Mouse (Mus musculus) C2C12 (cell line): ENCODE measurements around the gene Mbd5. TPM values are rescaled to one million over a fixed set of nuclear protein-coding genes. Genes with fewer than 3 reads are reported as not detected.

Experiments used
- H3K27me3 ChIP-seq: one replicate; pipeline ENCODE4 v1.6.1; 2011; ENCODE audit not compliant: control insufficient read depth, insufficient read depth, insufficient read length
- H3K36me3 ChIP-seq: one replicate; pipeline ENCODE4 v1.6.1; 2011; ENCODE audit not compliant: control insufficient read depth, insufficient read depth
- H3K4me3 ChIP-seq: one replicate; pipeline ENCODE4 v1.5.1; 2011; ENCODE audit warnings: mild to moderate bottlenecking, control low read depth; ENCODE audit not compliant: poor library complexity, insufficient read depth, severe bottlenecking
- H3K79me2 ChIP-seq: one replicate; pipeline ENCODE4 v1.6.1; 2011; ENCODE audit not compliant: control insufficient read depth, insufficient read depth
- H3K79me3 ChIP-seq: one replicate; pipeline ENCODE4 v1.6.1; 2011; ENCODE audit warnings: low read depth, control low read depth
- H3ac ChIP-seq: one replicate; pipeline ENCODE3; 2011; ENCODE audit warnings: low read depth; ENCODE audit not compliant: control insufficient read depth, insufficient read length
- CEBPB ChIP-seq: IDR thresholded peaks from one replicate; pipeline ENCODE4 v1.6.1; 2011; ENCODE audit warnings: low read depth, mild to moderate bottlenecking, control low read depth, moderate library complexity
- CTCF ChIP-seq: IDR thresholded peaks from one replicate; pipeline ENCODE4 v1.5.1; 2011; ENCODE audit not compliant: control insufficient read depth, insufficient read depth, insufficient read length
- FOSL1 ChIP-seq: IDR thresholded peaks from one replicate; pipeline ENCODE4 v1.8.0; 2011; ENCODE audit warnings: mild to moderate bottlenecking, low read length; ENCODE audit not compliant: poor library complexity, insufficient read depth, severe bottlenecking
- MAX ChIP-seq: IDR thresholded peaks from one replicate; pipeline ENCODE4 v1.6.1; 2011; ENCODE audit warnings: mild to moderate bottlenecking, control low read depth
- MYOD1 ChIP-seq: IDR thresholded peaks from one replicate; pipeline ENCODE4 v1.6.1; 2011; ENCODE audit warnings: low read depth; ENCODE audit not compliant: control insufficient read depth, insufficient read length
- MYOG ChIP-seq: IDR thresholded peaks from one replicate; pipeline ENCODE4 v1.6.1; 2011; ENCODE audit not compliant: control insufficient read depth, insufficient read length; ENCODE audit errors: extremely low read depth
- USF1 ChIP-seq: IDR thresholded peaks from one replicate; pipeline ENCODE4 v1.6.1; 2011; ENCODE audit warnings: low read depth, mild to moderate bottlenecking, control low read depth, moderate library complexity
- polyA plus RNA-seq: library from polyadenylated mRNA; unstranded; fragments of >200 nt; fragmentation: generic; extraction: Trizol; gene quantifications from one replicate; pipeline ENCODE4 v1.2.1, GENCODE M21; 2012; ENCODE audit warnings: missing spikeins

Gene Mbd5
- polyA plus RNA-seq, 1 experiment = 3.8 TPM

DNA sequence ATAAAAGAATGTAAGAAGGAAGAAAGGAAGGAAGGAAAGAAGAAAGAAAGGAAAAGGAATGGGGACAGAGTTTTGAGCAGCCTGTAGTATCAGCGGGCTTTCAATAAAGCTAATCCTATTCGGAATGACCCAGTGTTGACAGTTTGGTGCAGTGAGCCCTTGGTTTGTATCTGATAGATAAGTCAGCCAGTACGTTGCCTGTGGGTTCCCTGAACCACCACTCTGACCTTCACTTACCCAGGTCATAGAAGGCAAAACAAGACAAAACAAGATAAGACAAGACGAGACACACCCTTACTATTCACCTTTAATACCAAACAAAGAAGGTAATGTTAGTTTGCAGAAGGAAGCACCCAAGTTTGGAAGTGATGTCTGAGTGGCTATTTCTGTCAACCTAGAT, 401.5 kb downstream of the Mbd5 start:
- no peak for TF ChIP-seq MYOG

GRCm38 (mm10) chr2:49354066-49354465, 404.8 kb downstream of the Mbd5 start:
- TF ChIP-seq USF1 = no peak
- no peak for TF ChIP-seq CTCF
- TF ChIP-seq CEBPB = no peak
- TF ChIP-seq MYOG = no peak
- TF ChIP-seq MYOD1 = no peak
- no peak for TF ChIP-seq FOSL1
- no peak for TF ChIP-seq MAX
- Histone ChIP-seq H3K4me3 (no peak overlapping the region), H3K79me3 (no peaks in the 10 kb centered on the region), H3K79me2 (no peaks in the 10 kb centered on the region), H3ac (no peak overlapping the region), H3K27me3 (no peaks in the 10 kb centered on the region), H3K36me3 (no peaks in the 10 kb centered on the region)

More for the DNA sequence above, 401.5 kb downstream of the Mbd5 start:
- Histone ChIP-seq H3K27me3 (no peaks in the 10 kb centered on the region), H3K79me3 (no peaks in the 10 kb centered on the region), H3K36me3 (no peaks in the 10 kb centered on the region), H3ac (no peak overlapping the region), H3K4me3 (no peak overlapping the region), H3K79me2 (no peaks in the 10 kb centered on the region)

GRCm38 (mm10) chr2:49355867-49356266, 406.6 kb downstream of the Mbd5 start:
- TF ChIP-seq FOSL1 (no peak), CEBPB (no peak), USF1 (no peak), CTCF (no peak), MAX (no peak), MYOG (no peak), MYOD1 (no peak)
- H3K27me3 ChIP-seq = no peaks in the 10 kb centered on the region
- no peaks in the 10 kb centered on the region for H3K79me3 ChIP-seq
- no peaks in the 10 kb centered on the region for H3K79me2 ChIP-seq
- H3K4me3 ChIP-seq = no peak overlapping the region
- no peak overlapping the region for H3ac ChIP-seq
- no peaks in the 10 kb centered on the region for H3K36me3 ChIP-seq

DNA sequence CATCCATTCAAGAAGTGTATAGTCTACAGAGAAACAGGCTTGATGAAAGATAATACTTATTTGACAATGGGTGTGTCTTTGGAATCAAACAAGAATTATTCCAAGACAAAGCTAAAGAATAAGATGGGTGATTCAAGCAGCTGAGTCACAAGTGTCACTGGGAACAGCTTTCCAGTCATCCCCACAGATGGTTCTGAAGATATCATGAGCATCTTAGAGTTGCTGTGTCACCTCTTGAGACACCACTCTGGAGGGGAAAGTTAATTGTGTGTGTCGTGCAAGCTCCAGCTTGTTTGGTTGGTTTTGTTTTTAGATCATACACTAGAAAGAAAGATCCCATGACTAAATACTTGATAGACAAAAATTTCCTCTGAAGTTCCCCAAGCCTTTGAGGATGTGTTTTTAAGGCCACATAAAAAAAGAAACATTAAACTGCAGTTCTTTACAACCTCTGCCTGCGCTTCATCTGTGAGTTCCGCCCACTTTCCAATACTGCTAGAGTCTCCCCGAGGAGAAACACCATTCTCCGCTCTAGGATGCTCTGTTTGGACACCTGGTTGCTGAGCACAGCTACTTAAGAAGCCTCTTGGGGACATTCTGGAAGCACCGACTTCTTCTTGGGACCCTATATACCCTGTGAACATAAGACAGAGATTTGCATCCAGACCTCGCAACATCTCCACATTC, 409.0 kb downstream of the Mbd5 start:
- Histone ChIP-seq H3K27me3 (no peaks in the 10 kb centered on the region), H3ac (no peak overlapping the region), H3K4me3 (no peak overlapping the region), H3K79me3 (no peaks in the 10 kb centered on the region), H3K79me2 (no peaks in the 10 kb centered on the region), H3K36me3 (no peaks in the 10 kb centered on the region)
- TF ChIP-seq MYOD1 (no peak), MYOG (no peak), USF1 (no peak), CTCF (no peak), FOSL1 (no peak), CEBPB (no peak), MAX (no peak)

DNA sequence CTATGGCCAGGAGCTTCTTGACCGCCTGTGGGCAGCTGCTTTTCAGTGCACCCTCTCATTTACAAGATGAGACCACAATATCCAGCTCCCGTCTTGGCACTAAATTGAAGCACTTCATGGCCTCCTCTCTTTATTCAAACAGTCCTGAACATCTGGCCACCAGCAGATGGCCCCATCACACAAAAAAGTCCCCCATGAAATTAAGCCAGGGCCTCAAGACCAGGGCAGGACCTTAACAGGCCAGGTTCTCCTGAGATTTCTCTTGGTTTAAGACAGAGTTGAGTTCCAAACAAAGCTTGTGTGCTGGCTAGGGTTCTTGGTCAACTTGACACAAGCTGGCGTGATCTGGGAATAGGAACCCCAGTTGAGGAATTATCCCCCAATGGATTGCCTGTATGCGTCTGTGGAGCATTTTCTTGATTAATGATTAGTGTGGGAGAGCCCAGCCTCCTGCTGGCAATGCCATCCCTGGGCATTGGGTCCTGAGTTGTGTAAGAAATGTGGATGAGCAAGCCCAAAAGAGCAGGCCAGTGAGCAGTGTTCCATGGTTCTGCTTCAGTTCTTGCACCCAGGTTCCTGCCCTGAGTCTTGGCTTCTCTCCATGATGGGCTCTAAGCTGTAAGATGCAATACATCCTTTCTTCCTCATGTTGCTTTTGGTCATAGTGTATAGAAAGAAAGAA, 409.7 kb downstream of the Mbd5 start:
- TF ChIP-seq MYOG (no peak), FOSL1 (no peak), CEBPB (no peak), MAX (no peak), CTCF (no peak), MYOD1 (no peak), USF1 (no peak)
- Histone ChIP-seq H3K79me2 (no peaks in the 10 kb centered on the region), H3K79me3 (no peaks in the 10 kb centered on the region)

DNA sequence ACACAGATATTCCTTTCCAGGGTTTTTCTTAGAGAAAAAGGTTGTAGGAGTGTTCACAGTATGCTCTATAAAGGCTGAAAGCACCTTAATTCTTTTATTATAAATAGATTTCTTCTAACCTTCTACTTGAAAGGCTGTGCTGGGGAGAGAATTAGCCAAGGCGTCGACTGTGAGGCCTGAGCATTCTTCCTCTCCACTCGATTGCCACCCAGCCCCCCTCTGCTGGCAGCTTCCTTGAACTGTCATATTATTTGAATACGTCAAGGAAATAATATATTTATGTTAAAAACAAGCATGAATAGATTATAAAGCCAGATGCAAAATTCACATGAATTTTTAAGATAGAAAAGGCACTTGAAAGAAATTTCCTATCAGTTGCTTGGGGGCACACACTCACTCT, 410.4 kb downstream of the Mbd5 start:
- H3ac ChIP-seq = no peak overlapping the region
- no peaks in the 10 kb centered on the region for H3K79me2 ChIP-seq
- no peak for TF ChIP-seq CTCF
- no peak for TF ChIP-seq MAX
- TF ChIP-seq CEBPB = no peak
- TF ChIP-seq USF1 = no peak
- no peak for TF ChIP-seq MYOD1
- TF ChIP-seq FOSL1 = no peak
- TF ChIP-seq MYOG = no peak
- H3K79me3 ChIP-seq = no peaks in the 10 kb centered on the region
- H3K27me3 ChIP-seq = no peaks in the 10 kb centered on the region
- H3K36me3 ChIP-seq = no peaks in the 10 kb centered on the region
- H3K4me3 ChIP-seq = no peak overlapping the region

More for the DNA sequence above, 409.7 kb downstream of the Mbd5 start:
- Histone ChIP-seq H3K36me3 (no peaks in the 10 kb centered on the region), H3ac (no peak overlapping the region), H3K27me3 (no peaks in the 10 kb centered on the region), H3K4me3 (no peak overlapping the region)
